Mouse (Mus musculus): ENCODE data around the gene Tifa.

- TF ChIP-seq CTCF (IDR thresholded peaks at IDR 0.05; ENCODE audit: borderline replicate concordance, insufficient read depth, low read length) (no peak), POLR2A (IDR thresholded peaks at IDR 0.05; ENCODE audit: low read depth, low read length) (no peak)
Measured at GRCm38 (mm10) chr3:127879968-127880367, 90.4 kb downstream of the Tifa start.

Data from embryonic fibroblast, embryonic 13.5 days (primary cell).